Mouse (Mus musculus) stomach, adult 2 months (tissue): ENCODE data around the gene Nppa. TPM values are rescaled to one million over a fixed set of nuclear protein-coding genes. Genes with fewer than 3 reads are reported as not detected.

Experiments used
- polyA plus RNA-seq: library from polyadenylated mRNA; depleted of rRNA; stranded (reverse); fragments of >200 nt; gene quantifications from 2 replicates; pipeline ENCODE4 v1.2.3, GENCODE M21; 2012; rRNA removed

The Nppa gene
- 0.10 TPM in 1 of 2 replicates, not detected in the other for polyA plus RNA-seq

GRCm38 (mm10) chr4:148000202-148000772 is at the start of gene Nppa:
Gene Nppa (plus strand): TSS chr4:148000722.

DNA sequence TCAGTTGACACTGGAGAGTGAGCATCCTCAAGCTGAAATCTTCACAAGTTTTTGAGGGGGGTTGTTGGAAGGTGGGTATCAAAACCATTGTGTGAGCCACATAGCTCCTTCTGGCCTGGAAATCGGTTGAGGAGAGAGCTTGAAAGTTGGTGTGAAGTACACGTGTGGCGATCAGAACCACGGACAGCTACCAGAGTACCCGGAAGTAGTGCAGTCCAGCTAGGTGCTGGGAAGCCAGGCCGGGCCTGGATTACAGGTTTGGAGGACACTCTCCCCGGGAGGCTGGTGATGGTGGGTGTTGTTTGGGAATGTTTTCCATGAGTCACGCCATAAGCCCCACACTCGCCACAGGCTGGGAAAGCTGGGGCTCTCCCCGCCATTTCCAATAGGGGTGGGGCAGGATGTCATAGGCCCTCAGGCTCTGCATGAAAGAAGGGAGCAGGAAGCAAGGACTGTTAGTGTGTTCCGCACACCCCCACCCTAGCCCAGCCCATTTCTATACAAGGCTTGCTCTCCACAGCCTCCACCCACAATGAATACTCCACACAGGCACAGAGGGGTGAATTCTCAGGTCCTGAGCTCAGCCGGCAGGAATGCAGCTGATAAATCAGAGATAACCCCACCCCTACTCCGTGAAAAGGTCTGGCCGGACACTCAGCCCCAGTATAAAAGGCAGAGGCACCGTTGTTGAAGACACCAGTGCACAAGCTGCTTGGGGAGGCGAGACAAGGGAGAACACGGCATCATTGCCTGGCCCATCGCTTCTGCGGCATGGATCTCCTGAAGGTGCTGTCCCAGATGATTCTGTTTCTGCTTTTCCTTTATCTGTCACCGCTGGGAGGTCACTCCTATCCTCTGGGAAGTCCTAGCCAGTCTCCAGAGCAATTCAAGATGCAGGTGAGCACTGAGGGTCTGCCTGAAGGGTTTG is 15.1 kb upstream of the Nppa start, which contains the start of gene Nppb:
Nppb (plus strand) TSS at position 584 of the 928 bp plus-strand sequence.

GRCm38 (mm10) chr4:148038600-148039253 is 38.2 kb downstream of the Nppa start, which contains the start of the genes Clcn6 and Mthfr:
Gene Clcn6 (minus strand): TSS chr4:148038821.
Gene Mthfr (plus strand): TSS chr4:148039077.

Other genes starting within 250 kb of the Nppa start
- gene Zfp984, start 190.9 kb upstream of the Nppa start, polyA plus RNA-seq = 0.02 TPM in 1 of 2 replicates, not detected in the other
- gene Zfp933, start 152.4 kb upstream of the Nppa start, polyA plus RNA-seq = 0.04 and 0.17 TPM in 2 replicates
- 41.4 and 46.9 TPM in 2 replicates for gene Miip, start 131.9 kb upstream of the Nppa start, polyA plus RNA-seq
- gene Fv1, start 131.7 kb upstream of the Nppa start, polyA plus RNA-seq = 0.19 and 0.53 TPM in 2 replicates
- 23.7 and 26.1 TPM in 2 replicates for gene Mfn2, start 96.0 kb upstream of the Nppa start, polyA plus RNA-seq
- gene Plod1, start 64.0 kb upstream of the Nppa start, polyA plus RNA-seq = 14.3 and 15.6 TPM in 2 replicates
- 55.4 and 74.4 TPM in 2 replicates for gene 2510039O18Rik, start 59.8 kb upstream of the Nppa start, polyA plus RNA-seq
- gene Nppb, start 14.9 kb upstream of the Nppa start, polyA plus RNA-seq = not detected in 2 replicates
- 1.7 and 2.1 TPM in 2 replicates for gene Clcn6, start 38.1 kb downstream of the Nppa start, polyA plus RNA-seq
- 10.9 and 11.4 TPM in 2 replicates for gene Mthfr, start 38.4 kb downstream of the Nppa start, polyA plus RNA-seq
- gene Agtrap, start 87.3 kb downstream of the Nppa start, polyA plus RNA-seq = 36.5 and 39.3 TPM in 2 replicates
- gene Mad2l2, start 129.7 kb downstream of the Nppa start, polyA plus RNA-seq = 8.9 and 13.6 TPM in 2 replicates
- not detected in 2 replicates for gene Draxin, start 130.0 kb downstream of the Nppa start, polyA plus RNA-seq
- 28.0 and 30.0 TPM in 2 replicates for gene Fbxo6, start 151.4 kb downstream of the Nppa start, polyA plus RNA-seq
- gene Fbxo44, start 159.8 kb downstream of the Nppa start, polyA plus RNA-seq = 10.4 and 15.7 TPM in 2 replicates
- gene Fbxo2, start 159.9 kb downstream of the Nppa start, polyA plus RNA-seq = 0.60 and 0.95 TPM in 2 replicates